Mouse (Mus musculus) kidney, postnatal 36 days (tissue): ENCODE data around the gene Golga2.
A peak's percentile ranks its signal among the peaks of the same experiment; 100 is the strongest.

Experiments used
- DNase-seq, 2 experiments: peaks; one replicate each; pipeline ENCODE4 v3.0.0; 2021 to 2022; ENCODE audit warnings: mixed read lengths in 2 of 2

Golga2 gene

DNA sequence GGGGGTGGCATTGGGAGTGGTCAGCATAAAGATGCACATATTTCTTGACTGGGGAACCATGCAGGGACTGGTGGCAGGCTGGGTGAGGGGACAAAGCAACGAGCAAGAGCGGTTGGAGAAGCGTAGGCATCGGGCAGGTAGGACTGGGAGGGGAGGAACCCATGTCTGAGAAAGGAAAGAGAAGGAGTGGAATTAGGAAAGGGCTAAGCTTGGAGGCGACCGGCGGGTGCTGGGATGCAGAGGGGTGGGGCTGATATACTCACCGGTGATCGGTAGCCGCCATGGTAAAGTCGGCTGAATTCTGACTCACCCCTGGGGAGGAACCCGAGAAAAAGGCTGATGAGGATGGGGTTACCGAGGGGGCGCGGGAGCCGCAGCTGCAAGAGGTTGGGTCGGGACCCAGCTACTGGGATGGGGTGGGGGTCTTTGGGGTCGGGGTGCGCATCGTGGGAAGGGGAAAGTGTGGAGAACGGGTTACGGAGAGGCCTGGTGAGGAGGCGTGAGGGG lies at the start of gene Golga2:
TSS of gene Golga2 (plus strand) at position 51 of the 507 bp plus-strand sequence.
- DNase-seq: peak in 1 of 2 experiments; percentile 14

DNA sequence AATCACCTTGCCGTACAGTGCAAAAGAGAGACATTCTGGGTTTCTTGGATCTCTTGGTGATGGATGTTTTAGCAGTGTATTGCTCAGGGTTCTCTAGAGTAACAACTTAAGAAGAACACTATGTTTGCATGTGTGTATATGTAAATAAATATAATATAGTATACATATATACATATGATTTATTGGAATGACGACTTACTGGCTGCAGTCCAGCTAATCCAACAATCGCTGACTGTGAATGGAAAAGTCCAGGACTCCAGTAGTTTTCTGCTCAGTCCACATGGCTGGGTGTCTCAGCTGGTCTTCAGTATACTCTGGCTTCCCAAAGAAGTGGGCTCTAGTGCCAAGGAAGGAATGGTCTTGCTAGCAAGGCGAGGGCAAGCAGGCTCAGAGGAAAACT lies 49.6 kb upstream of the Golga2 start:
- no peak for DNase-seq

- no peak for DNase-seq
These were observed 48.3 kb upstream of the Golga2 start for GRCm38 (mm10) chr2:32238708-32239435.

- DNase-seq: no peak
These were observed 46.6 kb upstream of the Golga2 start for GRCm38 (mm10) chr2:32240591-32240990.

- peak; percentile 48 to 55 for DNase-seq
These were observed 44.2 kb upstream of the Golga2 start for GRCm38 (mm10) chr2:32242986-32243385.

- no peak for DNase-seq
These were observed 40.4 kb upstream of the Golga2 start for GRCm38 (mm10) chr2:32246741-32247140.

GRCm38 (mm10) chr2:32248377-32249361 lies 38.5 kb upstream of the Golga2 start:
- DNase-seq: peak; percentile 64 to 70

DNA sequence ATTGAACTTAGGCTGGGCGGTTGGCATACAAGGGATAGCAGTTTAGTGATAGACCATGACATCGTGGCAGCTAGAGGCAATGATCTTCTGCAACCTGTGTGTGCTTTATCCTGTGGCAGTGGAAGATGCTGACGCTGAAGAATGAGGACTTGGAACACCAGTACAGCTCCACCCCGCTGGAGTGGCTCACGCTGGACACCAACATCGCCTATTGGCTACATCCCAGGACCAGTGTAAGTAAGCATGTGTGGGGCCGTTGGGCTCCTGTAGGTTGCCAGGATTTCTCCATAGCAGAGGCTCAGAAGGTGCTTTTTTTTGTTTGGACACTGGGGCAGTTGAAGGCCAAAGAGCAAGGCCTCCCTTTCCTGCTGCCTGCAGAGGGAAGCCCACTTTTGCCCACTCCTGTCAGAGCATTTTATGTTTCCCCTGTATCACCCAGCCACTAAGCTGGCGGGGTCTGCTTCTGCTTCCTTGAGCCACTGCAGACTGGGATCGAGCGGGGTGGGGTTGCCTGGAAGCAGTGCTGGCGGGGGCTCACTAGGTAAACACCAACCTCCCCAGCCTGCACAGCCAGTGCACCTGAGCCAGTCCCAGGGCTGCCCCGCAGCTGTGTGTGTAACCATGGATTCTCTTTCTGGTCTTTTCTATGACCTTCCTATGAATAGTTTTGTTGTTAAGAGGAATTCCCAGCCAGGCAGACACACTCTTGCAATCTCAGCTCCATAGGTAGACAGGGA lies 35.2 kb upstream of the Golga2 start:
- peak; percentile 37 to 45 for DNase-seq

DNA sequence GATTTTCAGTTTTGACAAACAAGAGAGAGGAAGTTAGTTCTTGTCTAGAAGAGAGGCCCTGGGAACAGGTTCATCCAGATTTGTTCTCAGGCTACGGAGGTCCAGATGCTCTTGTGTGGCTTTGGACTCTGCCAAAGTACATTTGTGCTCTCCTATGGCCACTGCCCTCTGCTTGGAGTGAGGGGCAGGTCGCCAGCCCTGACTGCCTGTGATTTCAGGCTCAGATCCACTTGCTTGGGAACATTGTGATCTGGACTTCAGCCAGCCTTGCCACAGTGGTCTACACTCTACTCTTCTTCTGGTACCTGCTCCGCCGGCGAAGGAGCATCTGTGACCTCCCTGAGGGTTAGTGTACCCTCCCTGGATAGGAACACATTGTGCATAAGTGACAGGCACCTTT lies 34.5 kb upstream of the Golga2 start:
- DNase-seq: no peak

DNA sequence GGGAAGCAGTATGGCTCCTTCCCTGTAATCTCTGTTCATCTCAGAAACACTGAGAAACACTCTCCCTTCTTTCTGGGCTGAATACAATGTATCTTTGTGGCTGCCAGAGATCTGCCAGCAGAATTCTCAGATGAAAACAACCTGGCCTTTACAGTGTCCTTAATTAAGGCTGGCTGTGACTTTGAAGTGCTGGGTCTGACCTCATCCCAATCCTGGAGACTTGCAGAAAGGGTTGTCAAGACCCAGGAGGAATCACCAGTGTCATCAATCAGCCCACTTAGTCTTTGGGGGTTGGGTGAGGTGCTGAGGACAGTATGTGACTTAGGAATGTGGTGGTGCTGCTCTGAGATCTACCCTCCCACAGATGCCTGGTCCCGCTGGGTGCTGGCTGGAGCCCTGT lies 33.8 kb upstream of the Golga2 start:
- DNase-seq: no peak

DNA sequence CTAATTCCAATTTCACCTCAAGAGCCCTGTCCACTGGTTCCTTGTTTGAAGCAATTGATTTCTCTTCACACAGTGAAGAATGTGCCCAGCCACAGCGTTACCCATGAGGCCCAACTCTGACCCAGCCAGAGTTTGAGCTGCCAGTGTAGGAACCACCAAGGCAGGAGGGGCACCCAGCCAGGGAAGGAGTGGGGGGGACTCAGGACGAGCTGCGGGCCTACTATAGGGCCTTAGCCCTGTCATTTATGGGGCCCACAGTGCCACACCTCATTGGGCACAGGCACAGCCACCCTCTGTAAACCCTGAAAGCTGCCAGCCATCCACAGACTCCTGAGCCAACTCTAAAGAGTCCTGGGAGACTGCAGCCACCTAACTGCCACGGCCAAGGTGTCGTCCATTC lies 32.6 kb upstream of the Golga2 start:
- DNase-seq: no peak

DNA sequence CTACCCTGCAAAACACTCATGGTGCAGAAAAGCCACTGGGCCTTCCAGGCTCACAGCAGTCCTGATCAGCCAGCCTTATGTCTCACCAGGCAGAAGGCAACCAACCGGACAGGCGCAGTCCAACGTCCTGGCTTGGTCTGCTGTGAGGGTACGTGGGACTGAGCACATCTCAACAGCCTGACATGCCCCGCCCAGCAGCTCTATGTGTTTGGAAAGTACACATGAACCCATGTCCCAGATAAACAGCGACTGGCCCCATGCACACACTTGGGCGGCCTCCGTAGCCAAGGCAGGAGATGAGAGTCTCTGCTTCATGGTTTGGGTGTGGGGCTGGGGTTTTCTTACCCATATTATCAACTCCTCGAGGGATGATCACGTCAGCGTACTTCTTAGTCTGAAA lies 30.9 kb upstream of the Golga2 start:
- DNase-seq: no peak

GRCm38 (mm10) chr2:32258887-32259533 lies 28.2 kb upstream of the Golga2 start:
- DNase-seq: peak; percentile 67 to 81

DNA sequence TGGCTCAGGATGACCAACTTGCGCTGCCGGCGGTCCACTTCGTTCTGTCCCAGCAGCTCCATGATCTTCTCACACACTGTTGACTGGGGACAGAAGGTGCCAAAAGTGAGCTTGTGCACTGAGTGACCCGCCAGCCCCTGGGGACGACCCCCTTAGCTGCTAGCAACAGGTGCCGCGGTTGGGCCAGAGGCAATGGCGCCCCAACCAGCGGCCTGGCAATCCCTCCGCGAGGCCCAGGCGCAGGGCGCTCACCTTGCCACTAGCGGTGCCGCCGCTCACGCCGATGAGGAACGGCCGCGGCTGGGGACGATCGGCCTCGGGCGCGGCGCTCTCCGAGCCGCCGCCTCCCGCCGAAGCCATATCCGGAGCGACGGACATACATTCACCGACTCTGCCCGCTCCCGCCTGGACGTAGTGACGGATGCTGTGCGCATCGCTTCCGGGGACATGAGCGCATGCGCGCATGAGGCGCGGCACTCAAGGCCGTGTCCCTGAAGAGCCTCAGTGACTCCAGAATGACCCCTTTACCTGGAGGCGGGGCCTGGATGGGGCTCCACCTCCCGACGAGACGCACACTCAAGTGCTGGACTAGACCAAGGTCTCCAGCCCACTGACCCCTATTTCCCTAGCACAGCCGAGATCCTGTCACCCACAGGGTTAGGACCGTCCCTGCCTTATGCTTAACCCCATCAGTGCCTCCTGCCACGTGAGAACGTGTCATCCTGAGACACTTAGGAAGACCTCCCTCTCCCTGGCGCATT lies 27.3 kb upstream of the Golga2 start, which contains the start of gene Uck1:
TSS of gene Uck1 (minus strand) at position 503 of the 761 bp plus-strand sequence.
- DNase-seq: peak; percentile 94 to 95

- DNase-seq: peak; percentile 47 to 80
These were observed 26.5 kb upstream of the Golga2 start for GRCm38 (mm10) chr2:32260635-32261034.

- DNase-seq: peak in 1 of 2 experiments; percentile 30
These were observed 11.4 kb upstream of the Golga2 start for GRCm38 (mm10) chr2:32275823-32276222.

- no peak for DNase-seq
These were observed 4.9 kb upstream of the Golga2 start for GRCm38 (mm10) chr2:32282289-32282688.

DNA sequence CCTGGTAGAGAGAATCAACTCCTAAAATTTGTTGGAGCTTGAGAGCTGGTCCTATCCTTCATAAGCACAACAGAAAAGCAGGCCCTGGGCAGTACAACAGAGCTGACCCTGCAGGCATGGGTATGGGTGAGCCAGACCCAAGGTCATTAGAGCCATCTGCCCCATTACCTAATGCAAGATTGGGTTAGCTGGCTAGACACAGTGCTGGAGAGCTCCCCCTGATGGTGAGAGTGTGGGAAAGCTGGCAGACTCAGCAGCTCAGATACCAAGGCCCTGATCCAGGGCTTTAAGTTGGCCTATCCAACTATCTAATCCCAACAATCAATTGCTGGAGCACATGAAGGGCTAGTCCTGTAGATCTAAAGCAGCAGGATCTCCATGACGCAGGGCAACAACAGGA lies 4.5 kb upstream of the Golga2 start:
- peak; percentile 77 to 81 for DNase-seq

GRCm38 (mm10) chr2:32283986-32284385 lies 3.2 kb upstream of the Golga2 start:
- DNase-seq: no peak

- peak; percentile 99 to 100 for DNase-seq
These were observed 761 bp downstream of the Golga2 start, which contains the start of gene Swi5 for GRCm38 (mm10) chr2:32287923-32288367. TSS of gene Swi5 (minus strand) at chr2:32288075.

GRCm38 (mm10) chr2:32288371-32288931 lies 1.3 kb downstream of the Golga2 start:
- DNase-seq: peak in 1 of 2 experiments; percentile 36
